Mouse (Mus musculus) adrenal gland, adult 8-10 months (tissue): ENCODE data around the gene Gale. TPM values are rescaled to one million over a fixed set of nuclear protein-coding genes. Genes with fewer than 3 reads are reported as not detected.

Experiments
- total RNA-seq, 4 experiments: library from RNA; stranded (reverse); gene quantifications; 2 replicates each; pipeline ENCODE4 v1.2.4; 2022

Gale gene
- total RNA-seq, 4 experiments from 2014 or later, result 12.5 to 23.3 (median 22.5) TPM

Other genes starting within 250 kb of the Gale start
- 1 to 10 TPM in 2 of 4 experiments, under 1 TPM in 1, not detected in 1; 0.35 to 2.5 (median 1.1) TPM for gene Il22ra1, start 235.6 kb upstream of the Gale start, total RNA-seq
- under 1 TPM; 0.12 to 0.52 (median 0.22) TPM for gene Myom3, start 204.0 kb upstream of the Gale start, total RNA-seq
- 100 to 1,000 TPM in 2 of 4 experiments, 10 to 100 TPM in 2; 93.3 to 127 (median 104) TPM for gene Srsf10, start 108.0 kb upstream of the Gale start, total RNA-seq
- 100 to 1,000 TPM; 106 to 163 (median 148) TPM for gene Pnrc2, start 89.9 kb upstream of the Gale start, total RNA-seq
- 1 to 10 TPM; 2.2 to 3.6 (median 2.8) TPM for gene Cnr2, start 68.3 kb upstream of the Gale start, total RNA-seq
- gene Fuca1, start 43.0 kb upstream of the Gale start, total RNA-seq, result 100 to 1,000 TPM in 3 of 4 experiments, 10 to 100 TPM in 1; 83.5 to 119 (median 106) TPM
- gene Hmgcl, start 17.3 kb upstream of the Gale start, total RNA-seq, result 10 to 100 TPM; 51.7 to 68.6 (median 62.8) TPM
- gene Lypla2, start 8.9 kb downstream of the Gale start, total RNA-seq, result 10 to 100 TPM; 79.7 to 84.5 (median 81.6) TPM
- 10 to 100 TPM; 31.8 to 51.8 (median 40.4) TPM for gene Pithd1, start 23.5 kb downstream of the Gale start, total RNA-seq
- gene Eloa, start 58.0 kb downstream of the Gale start, total RNA-seq, result 10 to 100 TPM; 38.6 to 44.8 (median 43.9) TPM
- 100 to 1,000 TPM; 326 to 545 (median 424) TPM for gene Rpl11, start 89.7 kb downstream of the Gale start, total RNA-seq
- gene Id3, start 179.8 kb downstream of the Gale start, total RNA-seq, result 10 to 100 TPM; 58.3 to 76.8 (median 73.8) TPM
- 1 to 10 TPM; 2.6 to 3.6 (median 2.7) TPM for gene E2f2, start 208.7 kb downstream of the Gale start, total RNA-seq
- gene Asap3, start 242.6 kb downstream of the Gale start, total RNA-seq, result 1 to 10 TPM; 2.5 to 4.9 (median 3.6) TPM